Mouse (Mus musculus): ENCODE measurements around the gene Dcaf1. TPM values are rescaled to one million over a fixed set of nuclear protein-coding genes. Genes with fewer than 3 reads are reported as not detected.

Gene Dcaf1
- 49.2 TPM for polyA plus RNA-seq (2017; shearing (Covaris generic))

GRCm38 (mm10) chr9:106821618-106822380 is at the start of gene Dcaf1:
Gene Dcaf1 (plus strand): TSS chr9:106821874.

GRCm38 (mm10) chr9:106788812-106789321 is 32.8 kb upstream of the Dcaf1 start, which contains the start of gene Rad54l2:
Gene Rad54l2 (minus strand): TSS chr9:106789194.

DNA sequence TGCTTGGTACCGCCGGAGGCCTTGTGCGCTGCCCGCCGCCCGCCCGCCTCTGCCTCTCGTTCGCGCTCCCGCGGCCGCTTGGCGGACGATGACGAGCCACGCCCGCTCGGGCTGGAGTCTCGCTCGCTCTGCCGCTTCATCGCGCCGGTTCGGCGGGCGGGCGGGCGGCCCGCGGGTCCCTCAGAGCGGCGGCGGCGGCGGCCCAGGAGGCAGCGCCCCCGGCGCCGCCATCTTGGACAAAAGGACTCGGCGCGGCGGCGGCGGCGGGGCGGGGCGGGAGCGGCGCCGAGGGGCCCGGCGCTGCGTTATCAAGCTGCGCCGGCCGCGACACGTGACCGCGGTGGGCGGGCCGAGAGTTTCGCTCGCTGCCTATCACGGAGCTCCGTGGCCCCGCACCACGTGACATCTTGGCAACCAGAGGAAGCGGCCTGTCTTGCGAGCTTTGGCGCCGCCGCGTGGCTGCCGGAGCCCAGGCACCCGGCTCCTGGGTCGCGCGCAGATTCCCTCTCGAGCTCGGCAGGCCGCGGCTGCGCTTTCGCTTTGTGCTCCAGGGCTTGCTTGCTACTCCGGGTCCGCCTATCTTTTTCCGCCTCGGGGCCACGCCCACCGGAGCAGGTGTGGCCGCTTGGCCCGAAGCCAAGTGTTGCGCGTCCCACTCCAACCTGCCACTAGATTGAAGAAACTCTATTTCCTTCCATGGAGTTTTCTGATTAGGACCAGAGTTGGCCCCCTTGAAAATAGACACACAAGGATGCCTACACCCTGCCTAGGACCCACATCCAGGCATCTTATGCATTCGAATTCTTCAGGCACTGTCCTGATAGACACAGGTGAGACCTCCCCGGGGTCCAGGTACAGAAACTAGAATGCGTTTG is 65.4 kb downstream of the Dcaf1 start, which contains the start of gene Rbm15b:
TSS of gene Rbm15b (minus strand) at position 601 of the 875 bp plus-strand sequence.

DNA sequence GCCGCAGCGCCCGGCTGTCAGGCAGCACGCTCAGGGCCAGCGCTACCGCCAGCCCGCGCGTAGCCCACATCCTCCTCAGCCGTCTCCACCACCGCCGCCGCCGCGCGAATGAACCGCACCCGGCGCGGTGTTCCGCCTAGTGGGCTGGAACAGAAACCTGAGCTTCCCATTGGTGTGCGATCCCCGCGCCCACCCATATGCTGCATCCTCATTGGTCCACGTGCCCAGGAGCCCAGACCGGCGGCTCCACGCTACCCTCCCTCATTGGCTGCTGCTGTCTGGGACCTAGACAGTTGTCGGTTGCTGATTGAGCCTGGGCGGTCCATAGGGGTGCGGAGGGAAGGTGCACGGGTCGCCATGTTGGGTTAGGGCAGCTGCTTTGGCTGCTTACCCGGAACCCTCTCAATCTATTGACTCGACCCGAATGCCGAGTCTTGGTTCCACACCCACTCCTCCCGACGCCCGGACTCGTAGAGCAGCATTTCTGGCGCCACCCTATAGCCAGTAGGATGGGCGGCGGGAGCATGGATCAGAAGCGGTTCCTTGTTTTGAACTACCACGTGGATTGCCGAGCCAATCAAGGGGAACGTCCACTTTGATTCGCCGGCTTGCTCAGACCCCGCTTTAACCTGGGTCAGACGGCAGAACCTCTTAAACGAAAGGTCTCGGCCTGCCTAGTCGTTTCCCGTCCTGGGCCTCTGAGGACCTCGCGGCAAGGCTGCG is 70.3 kb downstream of the Dcaf1 start, which contains the start of gene Manf:
TSS of gene Manf (minus strand) at position 151 of the 723 bp plus-strand sequence.

Other genes starting within 250 kb of the Dcaf1 start
- gene Iqcf6, start 195.3 kb upstream of the Dcaf1 start, polyA plus RNA-seq (2017; shearing (Covaris generic)), result not detected
- gene Grm2, start 165.8 kb upstream of the Dcaf1 start, polyA plus RNA-seq (2017; shearing (Covaris generic)), result not detected
- gene Tex264, start 135.9 kb upstream of the Dcaf1 start, polyA plus RNA-seq (2017; shearing (Covaris generic)), result 43.8 TPM
- gene Rad54l2, start 32.7 kb upstream of the Dcaf1 start, polyA plus RNA-seq (2017; shearing (Covaris generic)), result 4.6 TPM
- gene Rbm15b, start 65.6 kb downstream of the Dcaf1 start, polyA plus RNA-seq (2017; shearing (Covaris generic)), result 40.1 TPM
- gene Manf, start 70.1 kb downstream of the Dcaf1 start, polyA plus RNA-seq (2017; shearing (Covaris generic)), result 116 TPM

Data from effector memory CD4-positive, alpha-beta T cell, adult 5 months (primary cell).